Mouse (Mus musculus) erythroblast, embryonic 14.5 days (primary cell): Measurements from ENCODE around the gene Pik3r1.

Source experiments
- GATA1 ChIP-seq: IDR thresholded peaks from 2 replicates; pipeline ENCODE4 v1.6.1; 2012; ENCODE audit warnings: low read length, inconsistent platforms, mixed read lengths
- TAL1 ChIP-seq: IDR thresholded peaks from 3 replicates; pipeline ENCODE4 v1.6.1; 2012; ENCODE audit warnings: low read length, inconsistent platforms, mixed read lengths

GRCm38 (mm10) chr13:101652131-101652530 is 115.9 kb downstream of the Pik3r1 start:
- TF ChIP-seq GATA1 (no peak), TAL1 (no peak)
